Mouse (Mus musculus): ENCODE data around the gene Hoxa7. TPM values are rescaled to one million over a fixed set of nuclear protein-coding genes. Genes with fewer than 3 reads are reported as not detected.
A peak's percentile ranks its signal among the peaks of the same experiment; 100 is the strongest.

The Hoxa7 gene
- polyA plus RNA-seq, 1 experiment from 2014 or later: 102 TPM

- H3K27ac ChIP-seq: peak overlapping the region; percentile 89
- no peaks in the 10 kb centered on the region for H3K36me3 ChIP-seq
- H3K9me3 ChIP-seq: no peaks in the 10 kb centered on the region
- H3K27me3 ChIP-seq (replicated peaks): peaks cover 56% of the 10 kb centered on the region
- H3K4me3 ChIP-seq: peak overlapping the region; percentile 78
- WGBS: under 1% methylated on average over 68 of the region's 68 CpGs
- H3K4me2 ChIP-seq (replicated peaks): peak overlapping the region; percentile 74
- H3K9ac ChIP-seq: peak overlapping the region; percentile 98
- peak; percentile 37; the same call in 1 of the 2 replicates for ATAC-seq (ENCODE audit: low FRiP score, low read depth)
- peaks cover 10% of the 10 kb centered on the region; the same call in 1 of the 2 replicates for H3K4me1 ChIP-seq
These were observed 12.9 kb upstream of the Hoxa7 start for GRCm38 (mm10) chr6:52234428-52235140.

- peaks cover 55% of the 10 kb centered on the region for H3K27me3 ChIP-seq (replicated peaks)
- no peaks in the 10 kb centered on the region for H3K9me3 ChIP-seq
- H3K4me2 ChIP-seq (replicated peaks): peak overlapping the region; percentile 74
- peak overlapping the region; percentile 78 for H3K4me3 ChIP-seq
- no peak for ATAC-seq (ENCODE audit: low FRiP score, low read depth)
- peak overlapping the region; percentile 98 for H3K9ac ChIP-seq
- H3K36me3 ChIP-seq: no peaks in the 10 kb centered on the region
- peaks cover 10% of the 10 kb centered on the region; the same call in 1 of the 2 replicates for H3K4me1 ChIP-seq
- WGBS: under 1% methylated on average over 70 of the region's 70 CpGs
- peak overlapping the region; percentile 89 for H3K27ac ChIP-seq
These were observed 12.1 kb upstream of the Hoxa7 start for GRCm38 (mm10) chr6:52233546-52234427.

- H3K4me1 ChIP-seq: peaks cover 10% of the 10 kb centered on the region; the same call in 1 of the 2 replicates
- peak overlapping the region; percentile 74 for H3K4me2 ChIP-seq (replicated peaks)
- H3K9me3 ChIP-seq: no peaks in the 10 kb centered on the region
- no peaks in the 10 kb centered on the region for H3K36me3 ChIP-seq
- H3K9ac ChIP-seq: peak overlapping the region; percentile 98
- peaks cover 55% of the 10 kb centered on the region for H3K27me3 ChIP-seq (replicated peaks)
- H3K4me3 ChIP-seq: peak overlapping the region; percentile 78
- WGBS: under 1% methylated on average over 23 of the region's 23 CpGs
- peak overlapping the region; percentile 89 for H3K27ac ChIP-seq
- ATAC-seq (ENCODE audit: low FRiP score, low read depth): no peak
These were observed 11.4 kb upstream of the Hoxa7 start for GRCm38 (mm10) chr6:52232984-52233545.

GRCm38 (mm10) chr6:52232568-52232965 is 10.9 kb upstream of the Hoxa7 start:
- H3K36me3 ChIP-seq: no peaks in the 10 kb centered on the region
- H3K4me2 ChIP-seq (replicated peaks): peak overlapping the region; percentile 74
- H3K27me3 ChIP-seq (replicated peaks): peaks cover 51% of the 10 kb centered on the region
- WGBS: under 1% methylated on average over 18 of the region's 18 CpGs
- peak overlapping the region; percentile 98 for H3K9ac ChIP-seq
- H3K27ac ChIP-seq: peak overlapping the region; percentile 89
- peaks cover 10% of the 10 kb centered on the region; the same call in 1 of the 2 replicates for H3K4me1 ChIP-seq
- H3K9me3 ChIP-seq: no peaks in the 10 kb centered on the region
- ATAC-seq (ENCODE audit: low FRiP score, low read depth): no peak
- H3K4me3 ChIP-seq: peak overlapping the region; percentile 78

GRCm38 (mm10) chr6:52231885-52232567 is 10.4 kb upstream of the Hoxa7 start:
- H3K27me3 ChIP-seq (replicated peaks): peaks cover 47% of the 10 kb centered on the region
- ATAC-seq (ENCODE audit: low FRiP score, low read depth): no peak
- H3K27ac ChIP-seq: peak overlapping the region; percentile 89
- H3K36me3 ChIP-seq: no peaks in the 10 kb centered on the region
- H3K4me2 ChIP-seq (replicated peaks): peak overlapping the region; percentile 74
- peaks cover 11% of the 10 kb centered on the region; the same call in 1 of the 2 replicates for H3K4me1 ChIP-seq
- no peaks in the 10 kb centered on the region for H3K9me3 ChIP-seq
- H3K9ac ChIP-seq: peak overlapping the region; percentile 98
- H3K4me3 ChIP-seq: peak overlapping the region; percentile 78
- WGBS: under 1% methylated on average over 18 of the region's 18 CpGs

GRCm38 (mm10) chr6:52230516-52231165 is 9.0 kb upstream of the Hoxa7 start, which contains the start of gene Hoxa9:
Hoxa9 (minus strand) TSS chr6:52231089.
- no peaks in the 10 kb centered on the region for H3K36me3 ChIP-seq
- peak; percentile 18; the same call in 1 of the 2 replicates for ATAC-seq (ENCODE audit: low FRiP score, low read depth)
- peak within 1 kb of the TSS; percentile 94 for H3K27ac ChIP-seq
- peaks cover 9% of the 10 kb centered on the region; the same call in 1 of the 2 replicates for H3K4me1 ChIP-seq
- peaks cover 41% of the 10 kb centered on the region for H3K27me3 ChIP-seq (replicated peaks)
- under 1% methylated on average over 33 of the region's 36 CpGs for WGBS
- H3K4me3 ChIP-seq: peak within 1 kb of the TSS; percentile 78
- peak within 1 kb of the TSS; percentile 98 for H3K9ac ChIP-seq
- peak within 1 kb of the TSS; percentile 83 for H3K4me2 ChIP-seq (replicated peaks)
- no peaks in the 10 kb centered on the region for H3K9me3 ChIP-seq

GRCm38 (mm10) chr6:52229558-52230416 is 8.1 kb upstream of the Hoxa7 start:
- Histone ChIP-seq H3K4me2 (replicated peaks) (peak overlapping the region; percentile 83), H3K36me3 (no peaks in the 10 kb centered on the region), H3K27ac (peak overlapping the region; percentile 94), H3K4me1 (peaks cover 9% of the 10 kb centered on the region; the same call in 1 of the 2 replicates), H3K27me3 (replicated peaks) (peaks cover 38% of the 10 kb centered on the region), H3K4me3 (peak overlapping the region; percentile 66), H3K9ac (peak overlapping the region; percentile 97), H3K9me3 (no peaks in the 10 kb centered on the region)
- ATAC-seq (ENCODE audit: low FRiP score, low read depth): no peak
- under 1% methylated on average over 44 of the region's 44 CpGs for WGBS

- H3K4me3 ChIP-seq: peak overlapping the region; percentile 66
- peak overlapping the region; percentile 65 for H3K27ac ChIP-seq
- peak overlapping the region; percentile 83 for H3K4me2 ChIP-seq (replicated peaks)
- no peak for ATAC-seq (ENCODE audit: low FRiP score, low read depth)
- under 1% methylated on average over 38 of the region's 38 CpGs for WGBS
- peak overlapping the region; percentile 97 for H3K9ac ChIP-seq
- peaks cover 30% of the 10 kb centered on the region for H3K27me3 ChIP-seq (replicated peaks)
- no peaks in the 10 kb centered on the region for H3K9me3 ChIP-seq
- H3K36me3 ChIP-seq: no peaks in the 10 kb centered on the region
- peaks cover 9% of the 10 kb centered on the region; the same call in 1 of the 2 replicates for H3K4me1 ChIP-seq
These were observed 7.1 kb upstream of the Hoxa7 start for GRCm38 (mm10) chr6:52228475-52229465.

- 2% methylated on average over 11 of the region's 11 CpGs for WGBS
- no peaks in the 10 kb centered on the region for H3K9me3 ChIP-seq
- no peak for ATAC-seq (ENCODE audit: low FRiP score, low read depth)
- peak overlapping the region; percentile 82 for H3K4me3 ChIP-seq
- peak overlapping the region; percentile 90; the same call in 1 of the 2 replicates for H3K27ac ChIP-seq
- peak overlapping the region; percentile 99 for H3K4me2 ChIP-seq (replicated peaks)
- H3K4me1 ChIP-seq: peaks cover 9% of the 10 kb centered on the region; the same call in 1 of the 2 replicates
- H3K9ac ChIP-seq: peak overlapping the region; percentile 100
- H3K27me3 ChIP-seq (replicated peaks): peaks cover 19% of the 10 kb centered on the region
- no peaks in the 10 kb centered on the region for H3K36me3 ChIP-seq
These were observed 6.0 kb upstream of the Hoxa7 start for GRCm38 (mm10) chr6:52227470-52228222.
